Comparison of ENCODE assay signal across 11 mouse cellular contexts in genomic region chr8:93197685-93198525, GRCm38 (mm10). TPM values are rescaled to one million over a fixed set of nuclear protein-coding genes. Genes with fewer than 3 reads are reported as not detected.
DNase-seq lines count a peak whose midpoint lies in the region; ATAC-seq lines count a peak whose summit lies in the region.
"Had no signal": no experiment of that assay in that cellular context is flagged by ENCODE, and none has a peak within 500 bp of the region (broad histone marks: within the 10 kb centered on the region; RNA-seq: fewer than 3 reads in every experiment).

Ces1d (minus strand) TSS chr8:93197838.

- DNase-seq in ovary, adult 18-20 months (ENCODE audit: low spot score): peak; percentile 60
- DNase-seq in ovary, postnatal 14 days (ENCODE audit: low spot score): no peak
- DNase-seq in embryonic facial prominence, embryonic 14.5 days (ENCODE audit: low spot score): peak; percentile 69
- DNase-seq in liver, embryonic 13.5 days: no peak
- no peak for DNase-seq in frontal cortex, adult 2 months (ENCODE audit: extremely low spot score in 1 of 2, low spot score in 1 of 2)
- DNase-seq: cerebellum, adult 11-12 months had no signal

- H3K4me3 ChIP-seq in embryonic facial prominence, embryonic 14.5 days (ENCODE audit: low read depth, low read length): no peak within 1 kb of the TSS
- no peak within 1 kb of the TSS for H3K4me3 ChIP-seq in liver, embryonic 13.5 days (replicated peaks)
- H3K4me3 ChIP-seq in stomach, embryonic 16.5 days (replicated peaks; ENCODE audit: low read length): no peak within 1 kb of the TSS
- no peak within 1 kb of the TSS for H3K4me3 ChIP-seq in neural tube, embryonic 15.5 days (replicated peaks)
- H3K4me3 ChIP-seq in forebrain, embryonic 13.5 days: no peak within 1 kb of the TSS
- H3K4me3 ChIP-seq: megakaryocyte, embryonic 14.5 days had no signal

- H3K36me3 ChIP-seq in embryonic facial prominence, embryonic 14.5 days (ENCODE audit: control insufficient read depth, insufficient read depth, low read length): no peaks in the 10 kb centered on the region
- no peaks in the 10 kb centered on the region for H3K36me3 ChIP-seq in liver, embryonic 13.5 days
- no peaks in the 10 kb centered on the region for H3K36me3 ChIP-seq in stomach, embryonic 16.5 days (ENCODE audit: control insufficient read depth, insufficient read depth, low read length)
- H3K36me3 ChIP-seq in neural tube, embryonic 15.5 days: no peaks in the 10 kb centered on the region
- H3K36me3 ChIP-seq in forebrain, embryonic 13.5 days (ENCODE audit: poor library complexity, severe bottlenecking): no peaks in the 10 kb centered on the region
- H3K36me3 ChIP-seq: G1E had no signal

- H3K9me3 ChIP-seq in embryonic facial prominence, embryonic 14.5 days (ENCODE audit: control insufficient read depth, low read length): no peaks in the 10 kb centered on the region
- H3K9me3 ChIP-seq in liver, embryonic 13.5 days (replicated peaks): no peaks in the 10 kb centered on the region
- no peaks in the 10 kb centered on the region for H3K9me3 ChIP-seq in stomach, embryonic 16.5 days (replicated peaks; ENCODE audit: control insufficient read depth, low read length)
- no peaks in the 10 kb centered on the region for H3K9me3 ChIP-seq in neural tube, embryonic 15.5 days (replicated peaks)
- H3K9me3 ChIP-seq in forebrain, embryonic 13.5 days (replicated peaks): no peaks in the 10 kb centered on the region

- WGBS in embryonic facial prominence, embryonic 14.5 days: 73% methylated on average over 8 of the region's 8 CpGs
- WGBS in liver, embryonic 13.5 days (ENCODE audit: insufficient replicate concordance): 51% methylated on average over 8 of the region's 8 CpGs
- WGBS in stomach, embryonic 16.5 days: 67% methylated on average over 8 of the region's 8 CpGs
- 89% methylated on average over 8 of the region's 8 CpGs for WGBS in neural tube, embryonic 15.5 days
- WGBS in forebrain, embryonic 13.5 days: 82% methylated on average over 8 of the region's 8 CpGs

- no peak within 1 kb of the TSS for H3K27ac ChIP-seq in embryonic facial prominence, embryonic 14.5 days (replicated peaks; ENCODE audit: low read depth, low read length)
- no peak within 1 kb of the TSS for H3K27ac ChIP-seq in liver, embryonic 13.5 days
- no peak within 1 kb of the TSS for H3K27ac ChIP-seq in stomach, embryonic 16.5 days (ENCODE audit: low read length)
- H3K27ac ChIP-seq in neural tube, embryonic 15.5 days (replicated peaks): no peak within 1 kb of the TSS
- H3K27ac ChIP-seq in forebrain, embryonic 13.5 days: no peak within 1 kb of the TSS

- H3K4me1 ChIP-seq in embryonic facial prominence, embryonic 14.5 days (ENCODE audit: control insufficient read depth, insufficient read depth, low read length): no peaks in the 10 kb centered on the region
- H3K4me1 ChIP-seq in liver, embryonic 13.5 days (replicated peaks): no peaks in the 10 kb centered on the region
- H3K4me1 ChIP-seq in stomach, embryonic 16.5 days (ENCODE audit: control insufficient read depth, insufficient read depth, low read length): peaks cover 4% of the 10 kb centered on the region; the same call in 1 of the 2 replicates
- H3K4me1 ChIP-seq in neural tube, embryonic 15.5 days: no peaks in the 10 kb centered on the region
- H3K4me1 ChIP-seq in forebrain, embryonic 13.5 days: no peaks in the 10 kb centered on the region
- H3K4me1 ChIP-seq: megakaryocyte, embryonic 14.5 days had no signal

- no peak within 1 kb of the TSS for H3K9ac ChIP-seq in embryonic facial prominence, embryonic 14.5 days (ENCODE audit: low read depth, low read length)
- no peak within 1 kb of the TSS for H3K9ac ChIP-seq in liver, embryonic 13.5 days
- H3K9ac ChIP-seq in stomach, embryonic 16.5 days (ENCODE audit: low read length): no peak within 1 kb of the TSS
- H3K9ac ChIP-seq in neural tube, embryonic 15.5 days (replicated peaks): no peak within 1 kb of the TSS
- no peak within 1 kb of the TSS for H3K9ac ChIP-seq in forebrain, embryonic 13.5 days

- peak; percentile 68; the same call in 1 of the 2 replicates for ATAC-seq in embryonic facial prominence, embryonic 14.5 days (ENCODE audit: low read depth)
- 0 out of 2 replicates have a peak, but pooled peaks have one; percentile 15 for ATAC-seq in liver, embryonic 13.5 days (ENCODE audit: low read depth)
- peak; percentile 75 for ATAC-seq in stomach, embryonic 16.5 days (ENCODE audit: insufficient read depth, low FRiP score)
- ATAC-seq in neural tube, embryonic 15.5 days (ENCODE audit: low FRiP score): no peak
- ATAC-seq in forebrain, embryonic 13.5 days: no peak

- no peak within 1 kb of the TSS for H3K4me2 ChIP-seq in embryonic facial prominence, embryonic 14.5 days (ENCODE audit: low read depth, low read length)
- H3K4me2 ChIP-seq in liver, embryonic 13.5 days: peak within 1 kb of the TSS; percentile 6; the same call in 1 of the 2 replicates
- no peak within 1 kb of the TSS for H3K4me2 ChIP-seq in stomach, embryonic 16.5 days (ENCODE audit: low read depth, low read length)
- H3K4me2 ChIP-seq in neural tube, embryonic 15.5 days: no peak within 1 kb of the TSS
- H3K4me2 ChIP-seq in forebrain, embryonic 13.5 days: no peak within 1 kb of the TSS

- H3K27me3 ChIP-seq in embryonic facial prominence, embryonic 14.5 days (replicated peaks; ENCODE audit: control insufficient read depth, insufficient read depth, low read length): no peaks in the 10 kb centered on the region
- H3K27me3 ChIP-seq in liver, embryonic 13.5 days: no peaks in the 10 kb centered on the region
- no peaks in the 10 kb centered on the region for H3K27me3 ChIP-seq in stomach, embryonic 16.5 days (ENCODE audit: control insufficient read depth, insufficient read depth, low read length)
- H3K27me3 ChIP-seq in neural tube, embryonic 15.5 days (replicated peaks): no peaks in the 10 kb centered on the region
- no peaks in the 10 kb centered on the region for H3K27me3 ChIP-seq in forebrain, embryonic 13.5 days
- H3K27me3 ChIP-seq: megakaryocyte, embryonic 14.5 days had no signal

RNA-seq across cellular contexts. Expression of gene Ces1d, which starts in this region (rescaled TPM):
- polyA plus RNA-seq in embryonic facial prominence, embryonic 14.5 days (2014; fragmentation: Nextera tagmentation; extraction: Ambion mirVana): 3.2 and 6.0 TPM in 2 replicates
- polyA plus RNA-seq in liver, embryonic 13.5 days (2015; fragmentation: Nextera tagmentation; extraction: Ambion mirVana): 5.2 and 6.2 TPM in 2 replicates
- polyA plus RNA-seq in stomach, embryonic 16.5 days (2015; fragmentation: Nextera tagmentation; extraction: Ambion mirVana): 2.5 and 2.6 TPM in 2 replicates
- 0.12 and 1.6 TPM in 2 replicates for polyA plus RNA-seq in frontal cortex, adult 2 months (2012; rRNA removed)
- polyA plus RNA-seq in neural tube, embryonic 15.5 days (2015; fragmentation: Nextera tagmentation; extraction: Ambion mirVana): 0.22 and 0.92 TPM in 2 replicates
- polyA plus RNA-seq in forebrain, embryonic 13.5 days (2015; fragmentation: Nextera tagmentation; extraction: Ambion mirVana): 0.19 and 0.32 TPM in 2 replicates
- polyA plus RNA-seq: G1E had no signal

Comparison
In these comparisons a context has a peak if more than half of its experiments do, and no peak if none do; other contexts are left out.
1. DNase-seq: peak in ovary, adult 18-20 months (single experiment) and embryonic facial prominence, embryonic 14.5 days (single experiment); none in ovary, postnatal 14 days (single experiment), liver, embryonic 13.5 days (single experiment) and frontal cortex, adult 2 months (0 of 2).
2. ATAC-seq: peak in embryonic facial prominence, embryonic 14.5 days (single experiment), liver, embryonic 13.5 days (single experiment) and stomach, embryonic 16.5 days (single experiment); none in neural tube, embryonic 15.5 days (single experiment) and forebrain, embryonic 13.5 days (single experiment).